Mouse (Mus musculus) thymus, postnatal 36 days (tissue): Measurements from ENCODE around the gene Prdm5.

Experiments used
- DNase-seq, 2 experiments: peaks; one replicate each; pipeline ENCODE4 v3.0.0; 2022; ENCODE audit warnings: mixed read lengths in 2 of 2

Prdm5 gene

GRCm38 (mm10) chr6:65935566-65936281, 156.9 kb downstream of the Prdm5 start:
- no peak for DNase-seq

- DNase-seq, result no peak
These were observed 171.7 kb downstream of the Prdm5 start for GRCm38 (mm10) chr6:65950492-65950891.

- DNase-seq, result no peak
These were observed 173.5 kb downstream of the Prdm5 start, which contains the start of gene 4930544G11Rik for GRCm38 (mm10) chr6:65952309-65952708. Gene 4930544G11Rik, plus strand, starts transcription at chr6:65952609.

GRCm38 (mm10) chr6:65969386-65970111, 190.8 kb downstream of the Prdm5 start:
- no peak for DNase-seq

GRCm38 (mm10) chr6:65970410-65970809, 191.6 kb downstream of the Prdm5 start:
- peak in 1 of 2 experiments; percentile 20 for DNase-seq
